Mouse (Mus musculus): ENCODE data around the gene Tbcel.

Gene Tbcel

DNA sequence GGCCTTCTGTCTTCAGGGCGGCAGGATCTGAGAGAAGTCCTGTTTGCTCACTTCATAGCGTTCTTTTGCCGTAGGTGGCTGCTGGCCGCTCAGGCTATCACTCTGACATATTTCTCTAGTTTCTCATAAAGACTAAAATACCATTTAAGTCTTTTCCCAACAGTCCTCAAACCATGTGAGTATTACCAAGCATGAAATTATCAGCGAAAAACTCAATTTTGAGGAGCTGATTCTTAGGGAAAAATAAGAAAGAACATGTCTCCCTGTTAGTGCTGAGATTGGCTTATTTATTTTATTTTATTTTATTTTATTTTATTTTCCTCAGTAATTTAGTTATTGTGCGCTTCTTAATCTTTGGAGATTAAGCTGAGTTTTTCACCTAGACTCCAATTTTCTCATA lies at the start of gene Tbcel:
Gene Tbcel, minus strand, starts transcription at position 101 of the 400 bp plus-strand sequence.
- DNase-seq (ENCODE audit: low spot score in 2 of 2) = no peak

DNA sequence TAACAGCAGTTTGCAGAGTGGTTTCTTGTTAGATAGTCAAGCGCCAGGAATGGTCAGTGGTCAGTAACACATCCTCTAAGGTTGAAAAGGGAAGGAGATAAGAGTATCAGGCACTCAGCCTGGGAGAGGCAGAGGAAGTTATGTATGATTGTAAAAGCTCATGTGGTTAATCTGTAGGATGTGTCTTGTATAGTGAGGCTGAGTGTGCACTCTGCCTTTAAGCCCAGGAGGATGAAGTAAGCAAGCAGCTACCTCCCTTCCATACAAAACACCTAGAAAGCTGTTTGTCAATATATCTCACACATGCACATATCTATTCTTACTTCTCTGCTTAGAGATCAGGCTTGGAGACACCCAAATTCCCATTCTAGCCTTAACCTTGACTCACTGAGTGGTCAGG lies 47.6 kb upstream of the Tbcel start:
- DNase-seq (ENCODE audit: low spot score in 2 of 2) = no peak

DNA sequence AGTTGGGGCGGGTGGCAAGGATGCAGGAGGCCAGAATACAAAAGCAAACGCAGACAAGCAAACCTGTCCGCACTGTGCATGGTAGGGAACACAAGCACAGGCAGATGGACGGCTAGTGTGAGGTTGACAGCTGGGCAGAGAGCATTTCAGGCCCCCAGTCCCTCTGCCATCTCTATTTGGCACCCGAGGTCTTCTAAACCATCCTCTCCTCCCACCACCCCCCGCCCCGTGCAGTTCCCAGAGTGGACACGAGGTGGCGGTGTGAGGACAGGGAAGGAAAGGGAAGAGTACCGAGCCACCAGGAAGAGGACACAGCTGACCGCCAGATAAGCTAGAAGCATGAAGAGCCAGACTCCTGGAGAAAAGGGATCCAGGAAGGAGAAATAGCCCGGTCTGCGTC lies 42.5 kb upstream of the Tbcel start:
- DNase-seq (ENCODE audit: low spot score in 2 of 2) = peak in 1 of 2 experiments; percentile 32

DNA sequence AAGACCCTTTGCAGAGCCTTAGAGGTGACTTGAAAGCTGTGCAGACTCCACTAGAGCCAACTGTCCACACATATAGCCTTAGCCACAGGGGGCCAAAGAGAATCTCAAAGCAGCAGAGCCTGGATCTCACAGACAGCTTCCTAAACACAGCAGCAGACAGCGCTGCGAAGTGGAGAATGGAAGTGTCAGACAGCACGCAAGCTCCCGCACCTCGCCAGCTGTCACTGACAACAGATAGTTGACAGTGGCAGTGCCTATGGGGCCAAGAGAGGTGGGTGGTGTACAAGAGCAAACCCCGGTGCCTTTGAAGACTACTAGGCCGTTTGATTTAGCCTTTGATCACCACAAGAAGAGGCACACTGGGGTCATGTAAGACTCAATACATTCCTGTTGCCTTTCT lies 41.4 kb upstream of the Tbcel start:
- no peak for DNase-seq (ENCODE audit: low spot score in 2 of 2)

DNA sequence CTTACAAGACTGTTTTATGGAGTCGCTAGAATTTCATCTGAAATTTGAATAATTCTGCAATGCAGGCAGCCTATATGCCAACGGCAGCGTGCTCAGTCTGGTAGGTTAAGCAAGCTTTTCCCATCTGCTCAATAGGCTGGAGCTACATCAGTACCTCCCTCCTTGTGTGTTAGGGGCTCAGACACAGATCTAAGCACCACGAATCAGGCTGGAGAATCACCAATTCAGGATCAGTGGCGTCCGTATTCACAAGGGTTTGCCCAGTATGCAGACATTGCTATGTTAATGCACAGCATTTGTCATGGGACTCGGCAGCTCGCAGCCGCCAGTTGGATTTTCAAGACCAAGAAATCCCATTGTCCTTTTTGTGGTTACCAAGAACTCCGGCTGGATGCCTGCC lies 36.9 kb upstream of the Tbcel start:
- no peak for DNase-seq (ENCODE audit: low spot score in 2 of 2)

DNA sequence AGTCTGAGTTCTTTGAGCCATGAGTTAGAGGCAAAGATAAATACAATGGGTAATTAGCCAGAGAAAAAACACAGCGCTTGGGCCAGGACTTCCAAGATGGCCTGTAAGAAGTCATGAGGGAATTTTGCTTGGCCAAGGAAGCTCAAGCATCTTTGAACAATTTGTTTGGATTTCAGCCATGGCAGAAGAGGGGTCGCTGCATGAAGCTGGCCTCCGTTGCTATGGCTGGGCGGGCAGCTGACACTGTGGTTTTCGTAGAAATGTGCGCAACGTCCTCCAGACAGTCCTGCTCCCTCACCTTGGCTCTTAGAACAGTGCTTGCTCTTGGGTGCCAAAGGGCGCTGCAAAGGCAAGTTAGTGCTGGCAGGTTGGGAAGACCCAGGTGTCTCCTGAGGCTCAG lies 25.9 kb upstream of the Tbcel start:
- no peak for DNase-seq (ENCODE audit: low spot score in 2 of 2)

DNA sequence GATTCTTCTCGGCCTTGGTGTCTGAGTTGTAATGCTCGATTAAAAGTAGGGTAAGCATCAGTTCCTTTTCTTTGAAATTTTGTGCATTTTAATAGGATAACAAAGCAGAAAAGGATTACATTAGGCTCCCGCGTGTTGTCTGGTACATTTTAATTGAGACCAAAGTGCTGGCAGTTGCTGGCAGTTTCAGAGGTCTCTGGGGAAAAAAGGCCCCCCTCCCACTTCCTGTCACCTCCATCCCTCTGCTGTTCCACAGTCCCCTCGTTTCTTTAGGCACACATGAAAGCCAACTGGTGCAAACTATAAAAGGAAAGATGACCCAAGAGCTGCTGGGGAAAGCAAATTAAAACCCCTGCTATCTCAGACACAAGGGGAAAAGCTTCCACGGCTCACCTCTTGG lies 25.4 kb upstream of the Tbcel start:
- DNase-seq (ENCODE audit: low spot score in 2 of 2) = no peak

DNA sequence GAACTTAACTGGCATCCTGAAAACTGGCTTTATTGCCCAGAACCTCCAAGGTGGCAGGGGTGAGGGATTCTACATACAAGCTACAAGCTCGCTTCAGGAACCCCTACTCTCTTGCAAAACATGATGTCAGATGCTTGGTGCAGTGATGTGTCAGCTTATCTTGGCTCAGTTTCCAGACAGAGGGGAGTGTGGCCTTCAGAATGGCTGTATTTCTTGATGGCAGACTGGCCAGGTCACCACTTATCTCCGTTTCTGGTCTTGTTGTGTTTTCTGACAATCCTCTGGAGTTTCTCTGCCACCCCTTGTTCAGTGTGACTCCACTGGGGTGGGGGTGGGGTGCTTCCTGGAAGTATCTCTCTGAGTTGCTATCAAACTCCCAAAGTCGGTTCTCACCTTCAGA lies 24.3 kb upstream of the Tbcel start:
- DNase-seq (ENCODE audit: low spot score in 2 of 2) = no peak

DNA sequence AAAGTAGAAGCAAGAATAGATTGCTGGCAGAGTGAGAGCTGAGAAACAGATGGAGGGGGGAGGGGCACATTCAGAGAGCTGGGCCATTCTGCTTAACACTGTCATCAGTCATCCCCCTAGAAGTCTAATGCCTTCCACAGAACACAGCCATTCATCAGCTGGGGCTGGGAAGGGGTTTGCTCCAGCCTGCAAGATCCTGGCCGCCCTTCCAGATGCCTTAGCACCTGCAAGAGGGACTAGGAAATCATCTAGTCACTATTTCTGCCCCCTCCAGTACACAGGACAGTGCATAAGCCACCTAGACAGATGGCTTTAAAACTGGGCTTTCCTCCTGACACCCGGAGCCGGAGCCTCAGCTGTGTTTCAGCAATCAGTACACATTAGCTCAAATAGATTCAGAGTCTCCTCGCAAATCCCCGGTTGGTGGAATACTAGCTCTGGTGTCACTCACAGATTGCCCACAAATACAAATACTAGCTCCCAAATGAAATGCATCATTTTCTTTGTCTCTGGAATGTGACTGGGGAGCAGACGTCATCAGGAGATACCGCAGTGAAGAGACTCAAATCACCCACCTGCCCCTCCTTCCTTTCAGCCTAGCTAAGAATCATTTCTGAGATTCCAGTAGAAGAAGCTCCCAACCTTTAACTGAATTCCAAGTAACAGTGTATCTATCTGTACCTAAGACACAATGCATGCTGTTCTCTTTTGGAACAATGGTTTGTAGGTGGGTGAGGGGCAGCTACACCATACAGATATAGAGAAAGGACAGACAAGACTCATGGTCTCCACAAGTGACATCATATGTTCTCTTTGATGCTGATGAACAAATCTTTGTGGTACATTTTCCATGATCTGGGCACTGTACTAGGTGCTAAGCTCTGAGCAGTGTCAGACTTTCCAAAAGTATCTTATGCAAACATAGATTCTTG lies 22.9 kb upstream of the Tbcel start:
- no peak for DNase-seq (ENCODE audit: low spot score in 2 of 2)

DNA sequence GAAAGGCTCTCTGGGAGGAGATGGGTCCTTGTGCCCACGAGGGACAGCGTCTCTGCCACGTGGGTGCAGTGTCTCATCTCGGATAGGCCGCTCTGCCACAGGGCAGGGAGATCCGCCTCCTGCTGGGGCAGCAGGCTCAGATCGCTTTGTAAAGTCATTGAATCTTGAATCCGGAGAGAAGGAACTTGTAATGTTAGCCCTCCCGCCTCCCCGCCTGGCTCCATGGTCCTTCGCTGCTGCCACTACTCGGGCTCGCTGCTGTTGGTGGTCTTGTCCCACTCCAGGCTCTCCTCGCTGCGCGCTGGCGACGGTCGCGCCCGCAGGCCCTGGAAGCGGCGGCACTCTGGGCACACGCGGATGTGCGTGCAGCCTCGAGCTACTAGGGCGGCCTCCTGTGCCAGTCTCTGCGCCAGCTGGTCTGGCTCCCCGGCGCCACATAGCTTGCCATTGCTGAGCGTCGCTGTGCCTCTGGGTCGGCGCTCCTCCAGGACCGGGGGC lies 13.0 kb upstream of the Tbcel start:
- DNase-seq (ENCODE audit: low spot score in 2 of 2) = no peak

DNA sequence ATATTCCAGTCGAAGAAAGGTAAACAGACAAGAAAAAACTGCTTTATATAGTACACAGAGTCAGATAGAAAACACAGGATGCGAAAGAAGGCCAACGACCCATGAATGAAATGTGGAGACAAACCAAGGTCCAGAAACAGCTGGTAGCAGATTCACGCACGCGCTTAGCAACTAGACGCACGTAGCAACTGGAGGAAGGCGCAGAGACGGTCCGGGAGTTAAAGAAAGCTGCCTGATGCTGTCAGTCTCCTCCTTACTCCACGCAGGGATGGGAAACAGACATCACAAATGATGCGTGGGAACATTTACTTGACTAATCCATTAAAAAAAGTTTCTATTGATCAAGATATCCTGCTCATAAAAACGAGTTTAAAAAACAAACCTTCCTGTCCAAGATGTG lies 10.6 kb upstream of the Tbcel start:
- no peak for DNase-seq (ENCODE audit: low spot score in 2 of 2)

DNA sequence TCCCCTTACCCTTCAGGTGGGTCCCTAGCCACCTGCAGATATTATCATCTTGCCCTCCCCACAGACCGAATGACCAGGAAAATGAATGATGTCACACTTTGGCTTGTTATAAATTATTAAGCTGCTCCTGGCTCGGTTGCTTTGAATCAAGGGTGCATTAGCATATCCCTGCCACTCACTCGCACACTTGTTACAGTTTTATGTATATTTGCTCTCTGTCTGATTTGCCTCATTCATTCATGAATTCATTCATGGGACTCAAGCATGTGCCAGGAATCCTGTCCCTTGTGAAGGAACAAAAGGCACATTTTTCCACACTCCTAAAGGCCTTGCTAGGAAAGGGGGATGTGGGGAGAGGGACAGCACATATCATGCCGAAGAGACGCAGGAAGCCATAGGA lies 5.5 kb upstream of the Tbcel start:
- no peak for DNase-seq (ENCODE audit: low spot score in 2 of 2)

DNA sequence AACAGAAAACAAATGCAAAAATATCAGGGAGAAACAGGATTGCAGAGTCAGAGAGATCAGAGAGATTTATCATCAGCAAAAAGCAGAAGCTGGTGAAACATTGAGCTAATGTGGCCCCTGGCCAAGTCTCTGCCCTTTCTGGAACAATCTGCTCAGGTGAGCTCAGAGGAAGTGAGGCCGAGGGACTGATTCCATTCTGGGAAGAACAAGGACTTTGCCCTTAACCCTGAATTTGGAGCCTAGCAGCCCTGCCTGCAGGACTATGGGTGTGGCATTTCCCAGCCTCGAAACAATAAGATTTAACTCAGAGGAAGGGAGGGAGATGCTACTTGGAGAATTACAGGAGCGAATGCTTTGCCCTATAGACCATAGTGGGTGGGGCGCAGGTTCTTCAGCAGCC lies 4.7 kb upstream of the Tbcel start:
- DNase-seq (ENCODE audit: low spot score in 2 of 2) = no peak

DNA sequence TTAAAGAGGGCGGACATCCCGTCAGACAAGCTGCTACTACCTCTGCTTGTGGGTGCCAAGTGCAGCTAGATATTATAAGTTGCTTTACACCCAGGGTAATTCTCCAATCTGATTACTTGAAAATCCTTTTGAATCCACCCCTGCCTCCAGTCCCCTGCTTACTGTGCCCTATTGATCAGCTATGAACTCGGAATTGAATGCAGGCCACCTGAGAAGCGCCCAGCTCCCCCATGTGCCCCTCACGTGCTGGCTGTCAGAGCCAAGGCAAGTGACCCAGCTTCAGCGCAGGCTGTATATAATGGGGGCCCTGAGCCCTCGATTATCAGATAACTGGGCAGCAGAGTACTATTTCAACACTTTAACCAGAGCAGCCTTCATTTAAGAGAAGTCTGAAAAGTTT lies 626 bp upstream of the Tbcel start:
- no peak for DNase-seq (ENCODE audit: low spot score in 2 of 2)

DNA sequence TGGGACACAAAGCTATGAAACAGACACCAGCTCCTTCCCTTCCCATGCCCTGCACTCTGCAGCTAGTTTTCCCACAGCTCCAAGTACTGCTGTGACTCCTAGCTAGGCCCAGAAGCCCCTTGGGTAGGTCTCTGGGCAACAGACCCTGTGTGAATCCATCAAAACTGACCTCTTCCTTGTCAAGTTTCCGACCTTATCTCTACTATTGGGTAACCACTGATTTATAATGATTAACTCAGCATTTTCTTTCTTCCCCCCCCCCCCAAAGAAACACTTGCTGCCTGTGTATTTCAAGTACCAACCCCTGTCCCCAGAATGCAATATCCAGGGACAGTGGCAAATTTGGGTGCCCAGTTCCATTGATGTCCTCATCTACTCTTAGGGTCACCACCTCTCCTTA lies 587 bp downstream of the Tbcel start:
- DNase-seq (ENCODE audit: low spot score in 2 of 2) = no peak

DNA sequence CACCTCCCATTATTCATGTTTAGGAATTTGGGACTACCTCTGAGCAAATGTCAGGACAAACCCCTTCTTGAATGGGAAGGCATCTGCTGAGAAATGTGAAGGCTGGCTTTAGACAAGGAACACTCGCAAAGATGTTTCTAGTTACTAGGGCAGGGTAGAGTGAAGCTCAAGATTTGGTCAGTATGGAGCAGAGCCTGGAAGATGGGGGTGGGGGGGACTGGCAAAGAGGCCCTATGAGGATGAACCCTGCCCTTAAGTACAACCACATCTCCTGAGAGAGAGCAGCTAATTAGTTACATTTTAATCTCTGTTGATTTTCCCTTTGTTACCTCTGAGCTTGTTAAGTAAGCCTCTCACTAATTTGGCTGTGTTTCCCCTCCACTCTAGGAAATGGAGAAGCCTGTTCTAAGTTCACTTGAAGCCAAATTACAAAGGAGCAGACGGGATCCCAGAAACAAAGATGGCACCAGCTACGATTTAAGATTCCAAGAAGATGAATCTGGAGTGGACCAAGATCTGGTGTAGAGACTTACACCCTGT lies 2.6 kb downstream of the Tbcel start:
- DNase-seq (ENCODE audit: low spot score in 2 of 2) = no peak

DNA sequence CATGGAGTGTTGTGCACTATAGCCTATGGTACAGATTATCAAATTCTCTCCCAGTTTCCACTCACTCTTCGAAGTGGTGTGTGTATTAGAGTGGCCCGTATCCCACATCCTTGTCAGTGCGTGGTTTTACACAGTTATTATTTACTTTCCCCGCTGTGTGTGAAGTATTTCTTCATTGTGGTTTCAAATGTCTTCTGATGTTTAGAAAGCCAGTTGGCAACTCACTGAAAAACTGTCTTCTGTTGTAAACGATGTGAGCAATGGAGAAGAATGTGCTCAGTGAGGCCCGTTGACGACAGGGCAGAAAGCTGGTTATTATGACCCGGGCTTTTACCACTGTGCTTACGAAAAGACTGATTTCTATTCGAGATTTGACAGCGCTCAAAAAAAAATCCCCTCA lies 3.0 kb downstream of the Tbcel start:
- no peak for DNase-seq (ENCODE audit: low spot score in 2 of 2)

DNA sequence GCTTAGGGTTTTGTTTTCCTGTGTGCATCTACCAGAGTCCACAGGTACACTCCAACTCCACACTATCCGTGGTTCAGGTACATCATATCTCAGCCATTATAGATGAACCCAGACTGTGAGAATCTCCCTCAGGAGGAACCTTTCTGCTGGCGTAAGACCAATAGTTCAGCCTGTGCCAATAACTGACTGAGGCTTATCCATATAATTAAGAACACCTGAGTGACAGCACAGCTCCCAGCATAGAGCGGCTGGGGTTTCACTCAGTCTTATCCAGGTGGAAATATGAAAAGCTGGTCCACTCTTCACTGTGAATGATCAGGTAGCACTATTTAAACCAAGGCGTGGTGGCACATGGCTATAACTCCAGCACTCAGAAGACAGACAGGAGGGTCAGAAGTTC lies 3.9 kb downstream of the Tbcel start:
- DNase-seq (ENCODE audit: low spot score in 2 of 2) = no peak

DNA sequence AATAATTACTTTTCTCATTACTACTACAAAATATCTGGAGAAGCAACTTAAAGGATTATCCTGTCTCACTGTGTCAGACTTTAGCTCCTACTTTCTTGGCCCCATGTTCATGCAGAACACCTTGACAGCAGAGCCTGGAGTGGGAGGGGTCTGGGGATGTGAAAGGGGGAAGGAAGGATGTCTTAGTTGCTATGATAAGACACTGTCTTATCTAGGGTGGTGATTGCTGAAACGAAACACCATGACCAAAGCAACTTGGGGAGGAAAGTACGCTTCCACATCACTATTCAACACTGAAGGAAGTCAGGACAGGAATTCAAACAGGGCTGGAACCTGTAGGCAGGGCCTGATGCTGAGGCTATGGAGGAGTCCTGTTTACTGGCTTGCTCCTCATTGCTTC lies 11.3 kb downstream of the Tbcel start:
- DNase-seq (ENCODE audit: low spot score in 2 of 2) = no peak

DNA sequence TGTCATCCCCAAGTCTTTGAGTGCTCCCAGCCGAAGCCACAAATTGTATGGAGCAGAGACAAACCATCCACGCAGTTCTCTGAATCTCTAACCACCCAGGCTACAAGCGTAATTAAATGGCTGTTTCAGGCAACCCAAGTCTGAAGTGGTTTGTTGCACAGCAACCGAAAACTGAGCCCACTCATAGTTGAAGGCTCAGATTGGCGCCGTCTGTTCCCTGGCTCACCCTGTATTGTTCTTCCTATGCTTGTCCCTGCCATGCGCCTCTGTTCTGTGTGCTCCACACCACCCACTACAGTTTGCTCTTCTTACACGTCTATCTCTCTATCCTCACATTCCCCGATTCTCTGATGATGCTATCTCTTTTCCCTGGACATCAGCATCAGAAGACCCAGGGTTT lies 15.8 kb downstream of the Tbcel start:
- no peak for DNase-seq (ENCODE audit: low spot score in 2 of 2)

DNA sequence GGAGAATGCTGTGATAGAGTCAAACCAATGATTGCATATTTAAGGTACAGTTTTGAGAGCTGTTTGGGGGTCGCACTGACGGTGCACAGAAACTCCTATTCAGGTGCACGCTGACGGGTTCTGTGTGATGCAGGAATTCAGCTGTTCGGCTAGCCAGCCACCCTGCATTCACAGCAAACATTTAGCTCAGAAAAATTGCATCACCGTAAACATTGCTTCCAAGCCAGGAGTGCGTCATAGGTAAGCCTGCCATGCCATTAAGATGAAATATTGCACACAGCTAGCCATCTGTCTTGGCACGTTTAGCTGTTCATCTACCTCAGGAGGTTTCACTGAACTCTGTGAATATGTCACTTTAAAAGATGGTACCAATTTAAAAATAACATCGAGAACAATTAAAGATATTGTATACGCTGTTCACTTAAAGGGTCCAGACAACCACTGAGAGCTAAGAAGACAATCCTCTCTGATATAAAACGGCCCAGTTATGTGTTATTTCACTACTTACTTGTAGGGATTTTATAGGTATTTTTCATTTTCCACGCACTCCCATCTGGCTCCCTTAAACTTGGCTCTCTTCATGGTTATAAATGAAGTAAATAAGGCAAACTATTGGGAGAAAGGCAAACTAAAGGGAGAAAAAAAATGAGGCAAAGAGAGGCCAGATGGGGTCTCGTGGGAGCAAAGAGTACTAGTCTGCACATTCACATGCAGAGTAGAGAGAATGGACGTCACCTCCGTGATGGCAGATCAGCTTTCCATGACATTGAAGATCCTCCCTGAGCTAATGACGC lies 16.8 kb downstream of the Tbcel start:
- DNase-seq (ENCODE audit: low spot score in 2 of 2) = no peak

DNA sequence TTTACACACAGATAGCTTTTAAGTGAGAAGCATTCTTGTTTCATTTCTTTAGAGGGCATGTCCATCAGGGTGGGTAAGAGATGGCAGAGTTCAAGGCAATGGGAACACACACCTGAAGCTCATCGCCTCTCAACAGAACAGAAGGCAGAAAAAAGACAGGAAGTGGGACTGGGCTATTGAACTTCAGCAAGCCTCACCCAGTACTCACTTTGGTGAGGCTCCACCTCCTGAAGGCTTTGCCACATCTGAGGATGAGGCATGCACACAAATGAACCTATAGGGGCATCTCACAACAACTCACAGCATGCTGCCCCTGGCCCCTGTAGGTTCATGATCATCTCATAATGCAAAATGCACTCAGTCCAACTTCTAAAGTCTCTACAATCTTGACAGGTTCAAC lies 19.5 kb downstream of the Tbcel start:
- no peak for DNase-seq (ENCODE audit: low spot score in 2 of 2)

DNA sequence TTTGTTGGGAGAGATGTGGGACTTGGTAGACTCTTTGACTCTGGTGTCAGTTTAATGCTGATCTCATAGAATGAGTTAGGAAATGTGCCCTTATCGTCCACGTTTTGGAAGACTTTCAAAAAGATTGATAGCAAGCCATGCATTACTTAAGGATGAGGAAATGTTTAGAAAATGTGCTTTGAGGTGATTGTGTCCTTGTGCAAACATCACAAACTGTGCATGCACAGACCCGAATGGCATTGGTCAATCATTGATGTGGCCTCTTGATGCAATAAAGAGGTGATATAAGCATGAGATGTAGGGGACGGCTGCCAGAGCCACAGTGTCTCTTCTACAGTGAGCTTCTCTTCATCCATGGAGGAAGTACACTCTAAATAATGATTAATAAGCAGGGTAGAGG lies 20.7 kb downstream of the Tbcel start:
- DNase-seq (ENCODE audit: low spot score in 2 of 2) = no peak
